Mouse (Mus musculus): ENCODE measurements around the gene Olfr105-ps. TPM values are rescaled to one million over a fixed set of nuclear protein-coding genes. Genes with fewer than 3 reads are reported as not detected.

Olfr105-ps gene
- not detected in 2 replicates for polyA plus RNA-seq (2016; fragmentation: Nextera tagmentation; extraction: Ambion mirVana)

- Histone ChIP-seq H3K4me1 (no peaks in the 10 kb centered on the region), H3K27ac (no peak within 1 kb of the TSS)
Observed at GRCm38 (mm10) chr17:37378733-37379132, at the start of gene Olfr105-ps. Gene Olfr105-ps, plus strand, starts transcription at chr17:37379033.

GRCm38 (mm10) chr17:37339598-37339997 lies 39.2 kb upstream of the Olfr105-ps start, which contains the start of gene Olfr103:
Gene Olfr103, minus strand, starts transcription at chr17:37339698.
- H3K27ac ChIP-seq: no peak within 1 kb of the TSS
- no peaks in the 10 kb centered on the region for H3K9me3 ChIP-seq (replicated peaks)
- H3K4me1 ChIP-seq: no peaks in the 10 kb centered on the region
- DNase-seq (ENCODE audit: low spot score): no peak
- H3K36me3 ChIP-seq: no peaks in the 10 kb centered on the region
- WGBS: 94% methylated on average over 2 of the region's 2 CpGs
- H3K27me3 ChIP-seq (ENCODE audit: low read depth, poor library complexity, severe bottlenecking): no peaks in the 10 kb centered on the region
- no peak within 1 kb of the TSS for H3K4me3 ChIP-seq

More at GRCm38 (mm10) chr17:37378733-37379132, at the start of gene Olfr105-ps:
- H3K27me3 ChIP-seq (ENCODE audit: low read depth, poor library complexity, severe bottlenecking): no peaks in the 10 kb centered on the region
- no peaks in the 10 kb centered on the region for H3K36me3 ChIP-seq
- no peaks in the 10 kb centered on the region for H3K9me3 ChIP-seq (replicated peaks)
- no peak within 1 kb of the TSS for H3K4me3 ChIP-seq
- no peak for DNase-seq (ENCODE audit: low spot score)

GRCm38 (mm10) chr17:37359282-37359681 lies 19.6 kb upstream of the Olfr105-ps start, which contains the start of gene Olfr104-ps:
Gene Olfr104-ps, plus strand, starts transcription at chr17:37359582.
- H3K27me3 ChIP-seq (ENCODE audit: low read depth, poor library complexity, severe bottlenecking): no peaks in the 10 kb centered on the region
- H3K9me3 ChIP-seq (replicated peaks): no peaks in the 10 kb centered on the region
- no peak within 1 kb of the TSS for H3K4me3 ChIP-seq
- H3K36me3 ChIP-seq: no peaks in the 10 kb centered on the region
- no peak within 1 kb of the TSS for H3K27ac ChIP-seq
- H3K4me1 ChIP-seq: no peaks in the 10 kb centered on the region
- DNase-seq (ENCODE audit: low spot score): no peak

- Histone ChIP-seq H3K9me3 (replicated peaks) (no peaks in the 10 kb centered on the region), H3K4me3 (no peak within 1 kb of the TSS), H3K36me3 (no peaks in the 10 kb centered on the region), H3K27ac (no peak within 1 kb of the TSS), H3K27me3 (ENCODE audit: low read depth, poor library complexity, severe bottlenecking) (no peaks in the 10 kb centered on the region), H3K4me1 (no peaks in the 10 kb centered on the region)
- DNase-seq (ENCODE audit: low spot score): no peak
- WGBS: 81% methylated on average over 1 of the region's 1 CpGs
Observed at GRCm38 (mm10) chr17:37390093-37390492, 11.3 kb downstream of the Olfr105-ps start, which contains the start of gene Olfr106-ps. Gene Olfr106-ps, plus strand, starts transcription at chr17:37390393.

GRCm38 (mm10) chr17:37398926-37399325 lies 20.1 kb downstream of the Olfr105-ps start, which contains the start of gene Olfr107:
Gene Olfr107, plus strand, starts transcription at chr17:37399226.
- WGBS: 82% methylated on average over 3 of the region's 3 CpGs
- no peak within 1 kb of the TSS for H3K4me3 ChIP-seq
- no peaks in the 10 kb centered on the region for H3K9me3 ChIP-seq (replicated peaks)
- H3K4me1 ChIP-seq: no peaks in the 10 kb centered on the region
- no peak for DNase-seq (ENCODE audit: low spot score)
- no peak within 1 kb of the TSS for H3K27ac ChIP-seq
- no peaks in the 10 kb centered on the region for H3K36me3 ChIP-seq
- no peaks in the 10 kb centered on the region for H3K27me3 ChIP-seq (ENCODE audit: low read depth, poor library complexity, severe bottlenecking)

- no peaks in the 10 kb centered on the region for H3K27me3 ChIP-seq (ENCODE audit: low read depth, poor library complexity, severe bottlenecking)
Observed at GRCm38 (mm10) chr17:37413380-37413779, 34.5 kb downstream of the Olfr105-ps start.

More at GRCm38 (mm10) chr17:37413380-37413779, 34.5 kb downstream of the Olfr105-ps start:
- no peaks in the 10 kb centered on the region for H3K36me3 ChIP-seq
- no peak for DNase-seq (ENCODE audit: low spot score)
- H3K4me3 ChIP-seq: no peak overlapping the region
- H3K27ac ChIP-seq: no peak overlapping the region
- H3K9me3 ChIP-seq (replicated peaks): no peaks in the 10 kb centered on the region
- no peaks in the 10 kb centered on the region for H3K4me1 ChIP-seq

Other genes with a start within 250 kb of the Olfr105-ps start
- gene Olfr93, start 217.5 kb upstream of the Olfr105-ps start, polyA plus RNA-seq (2016; fragmentation: Nextera tagmentation; extraction: Ambion mirVana): not detected in 2 replicates
- gene Ubd, start 185.1 kb upstream of the Olfr105-ps start, polyA plus RNA-seq (2016; fragmentation: Nextera tagmentation; extraction: Ambion mirVana): not detected in 2 replicates
- not detected in 2 replicates for gene Olfr94, start 178.0 kb upstream of the Olfr105-ps start, polyA plus RNA-seq (2016; fragmentation: Nextera tagmentation; extraction: Ambion mirVana)
- not detected in 2 replicates for gene Olfr95, start 165.9 kb upstream of the Olfr105-ps start, polyA plus RNA-seq (2016; fragmentation: Nextera tagmentation; extraction: Ambion mirVana)
- gene Olfr96, start 158.9 kb upstream of the Olfr105-ps start, polyA plus RNA-seq (2016; fragmentation: Nextera tagmentation; extraction: Ambion mirVana): not detected in 2 replicates
- gene Olfr97, start 141.7 kb upstream of the Olfr105-ps start, polyA plus RNA-seq (2016; fragmentation: Nextera tagmentation; extraction: Ambion mirVana): not detected in 2 replicates
- gene Olfr98, start 115.3 kb upstream of the Olfr105-ps start, polyA plus RNA-seq (2016; fragmentation: Nextera tagmentation; extraction: Ambion mirVana): not detected in 2 replicates
- 0.64 and 0.74 TPM in 2 replicates for gene H2-M3, start 108.8 kb upstream of the Olfr105-ps start, polyA plus RNA-seq (2016; fragmentation: Nextera tagmentation; extraction: Ambion mirVana)
- not detected in 2 replicates for gene Olfr99, start 95.6 kb upstream of the Olfr105-ps start, polyA plus RNA-seq (2016; fragmentation: Nextera tagmentation; extraction: Ambion mirVana)
- not detected in 2 replicates for gene Olfr101, start 74.7 kb upstream of the Olfr105-ps start, polyA plus RNA-seq (2016; fragmentation: Nextera tagmentation; extraction: Ambion mirVana)
- gene Olfr102, start 62.0 kb upstream of the Olfr105-ps start, polyA plus RNA-seq (2016; fragmentation: Nextera tagmentation; extraction: Ambion mirVana): not detected in 2 replicates
- not detected in 2 replicates for gene Olfr103, start 39.3 kb upstream of the Olfr105-ps start, polyA plus RNA-seq (2016; fragmentation: Nextera tagmentation; extraction: Ambion mirVana)
- gene Olfr104-ps, start 19.5 kb upstream of the Olfr105-ps start, polyA plus RNA-seq (2016; fragmentation: Nextera tagmentation; extraction: Ambion mirVana): not detected in 2 replicates
- not detected in 2 replicates for gene Olfr106-ps, start 11.4 kb downstream of the Olfr105-ps start, polyA plus RNA-seq (2016; fragmentation: Nextera tagmentation; extraction: Ambion mirVana)
- gene Olfr107, start 20.2 kb downstream of the Olfr105-ps start, polyA plus RNA-seq (2016; fragmentation: Nextera tagmentation; extraction: Ambion mirVana): not detected in 2 replicates
- not detected in 2 replicates for gene Olfr108, start 66.4 kb downstream of the Olfr105-ps start, polyA plus RNA-seq (2016; fragmentation: Nextera tagmentation; extraction: Ambion mirVana)
- gene Olfr109, start 79.9 kb downstream of the Olfr105-ps start, polyA plus RNA-seq (2016; fragmentation: Nextera tagmentation; extraction: Ambion mirVana): not detected in 2 replicates
- not detected in 2 replicates for gene H2-M2, start 104.5 kb downstream of the Olfr105-ps start, polyA plus RNA-seq (2016; fragmentation: Nextera tagmentation; extraction: Ambion mirVana)
- not detected in 2 replicates for gene Olfr110, start 113.4 kb downstream of the Olfr105-ps start, polyA plus RNA-seq (2016; fragmentation: Nextera tagmentation; extraction: Ambion mirVana)
- gene Olfr111, start 129.0 kb downstream of the Olfr105-ps start, polyA plus RNA-seq (2016; fragmentation: Nextera tagmentation; extraction: Ambion mirVana): not detected in 2 replicates
- gene Olfr112, start 190.4 kb downstream of the Olfr105-ps start, polyA plus RNA-seq (2016; fragmentation: Nextera tagmentation; extraction: Ambion mirVana): not detected in 2 replicates
- gene Olfr113, start 198.6 kb downstream of the Olfr105-ps start, polyA plus RNA-seq (2016; fragmentation: Nextera tagmentation; extraction: Ambion mirVana): not detected in 2 replicates
- not detected in 2 replicates for gene Olfr114, start 213.7 kb downstream of the Olfr105-ps start, polyA plus RNA-seq (2016; fragmentation: Nextera tagmentation; extraction: Ambion mirVana)
- not detected in 2 replicates for gene Olfr115, start 248.1 kb downstream of the Olfr105-ps start, polyA plus RNA-seq (2016; fragmentation: Nextera tagmentation; extraction: Ambion mirVana)
- gene Olfr116, start 248.2 kb downstream of the Olfr105-ps start, polyA plus RNA-seq (2016; fragmentation: Nextera tagmentation; extraction: Ambion mirVana): not detected in 2 replicates

Data from limb, embryonic 10.5 days (tissue).